Mouse (Mus musculus): Measurements from ENCODE around the gene Tmem217.
A peak's percentile ranks its signal among the peaks of the same experiment; 100 is the strongest.

The Tmem217 gene

DNA sequence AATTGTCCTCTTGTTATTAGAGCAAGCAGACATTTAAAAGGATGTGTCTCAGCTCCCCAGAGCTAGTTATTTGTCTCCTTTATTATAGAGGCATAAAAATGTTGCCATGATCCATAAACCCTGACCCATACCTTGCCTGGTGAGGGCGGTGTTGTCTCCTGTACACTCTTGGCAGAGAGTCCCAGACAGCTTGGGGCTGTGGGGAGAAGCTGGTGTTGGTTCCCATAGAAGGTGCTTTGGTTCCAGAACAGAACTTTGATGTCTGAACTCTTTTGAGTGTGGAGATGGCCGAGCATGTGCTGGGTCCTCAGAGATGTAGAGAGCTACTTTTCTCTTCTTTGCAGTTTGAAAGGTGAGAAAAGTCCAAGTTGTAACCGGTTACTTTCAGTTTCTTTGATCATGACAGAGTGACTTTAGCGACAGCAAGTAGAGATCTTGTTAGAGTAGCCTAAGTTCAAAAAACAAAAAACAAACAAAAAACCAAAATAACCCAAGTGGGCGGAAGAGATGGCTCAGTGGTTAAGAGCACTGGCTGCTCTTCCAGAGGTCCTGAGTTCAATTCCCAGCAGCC lies at the start of gene Tmem217:
Gene Tmem217 (minus strand): TSS at position 224 of the 571 bp plus-strand sequence.
- no peak for DNase-seq (ENCODE audit: low spot score)

DNA sequence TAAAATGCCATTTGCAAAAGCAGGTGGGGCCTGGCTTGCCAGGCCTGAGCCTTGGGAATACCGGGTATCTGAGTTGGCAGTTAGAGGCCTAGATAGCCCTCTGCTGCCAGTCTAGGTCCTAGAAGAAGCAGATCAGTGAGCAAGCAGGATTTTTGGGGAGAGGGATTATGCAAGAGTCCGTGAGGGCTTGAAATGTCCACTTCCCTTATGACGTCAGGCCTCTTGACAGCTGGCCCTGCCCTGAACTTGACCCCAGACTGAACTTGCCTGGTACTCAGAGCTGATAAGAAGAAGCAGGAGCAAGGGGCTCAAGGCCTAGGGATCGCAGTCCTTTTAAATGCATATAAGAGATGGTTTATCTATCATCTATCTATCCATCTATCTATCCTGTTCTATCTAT lies 49.2 kb upstream of the Tmem217 start:
- no peak for DNase-seq (ENCODE audit: low spot score)

DNA sequence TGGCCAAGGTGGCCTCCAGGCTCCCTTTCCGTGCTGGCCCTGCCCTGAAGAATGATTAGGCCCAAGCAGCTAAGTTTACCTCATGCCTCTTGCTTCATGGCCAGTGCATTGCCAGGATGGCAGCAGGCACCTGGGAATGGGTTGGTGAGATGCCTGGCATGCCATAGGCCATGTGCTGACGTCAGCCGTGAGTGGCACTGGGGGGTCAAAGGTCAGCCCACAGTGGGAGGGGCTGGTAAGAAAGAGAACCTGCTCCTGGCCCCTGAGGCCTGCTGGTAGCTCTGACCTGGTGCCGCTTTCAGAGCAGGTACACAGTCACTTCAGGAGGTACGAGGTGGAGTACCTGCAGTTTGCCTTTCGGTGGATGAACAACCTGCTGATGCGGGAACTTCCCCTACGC lies 47.4 kb upstream of the Tmem217 start:
- DNase-seq (ENCODE audit: low spot score): no peak

DNA sequence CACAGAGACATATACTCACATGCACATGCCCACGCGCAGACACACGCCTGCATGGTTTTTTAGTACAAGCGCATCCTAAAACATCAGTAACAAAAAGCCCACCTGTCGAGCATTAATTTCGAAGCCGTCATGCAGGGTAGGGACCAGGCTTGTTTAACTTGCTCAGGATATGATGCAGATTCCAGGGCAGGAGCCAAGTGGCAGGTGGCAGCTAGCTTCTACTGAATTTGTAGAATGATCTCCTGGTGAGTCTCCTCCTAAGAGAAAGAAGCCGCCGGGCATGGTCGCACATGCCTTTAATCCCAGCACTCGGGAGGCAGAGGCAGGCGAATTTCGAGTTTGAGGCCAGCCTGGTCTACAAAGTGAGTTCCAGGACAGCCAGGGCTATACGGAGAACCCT lies 46.9 kb upstream of the Tmem217 start:
- DNase-seq (ENCODE audit: low spot score): no peak

DNA sequence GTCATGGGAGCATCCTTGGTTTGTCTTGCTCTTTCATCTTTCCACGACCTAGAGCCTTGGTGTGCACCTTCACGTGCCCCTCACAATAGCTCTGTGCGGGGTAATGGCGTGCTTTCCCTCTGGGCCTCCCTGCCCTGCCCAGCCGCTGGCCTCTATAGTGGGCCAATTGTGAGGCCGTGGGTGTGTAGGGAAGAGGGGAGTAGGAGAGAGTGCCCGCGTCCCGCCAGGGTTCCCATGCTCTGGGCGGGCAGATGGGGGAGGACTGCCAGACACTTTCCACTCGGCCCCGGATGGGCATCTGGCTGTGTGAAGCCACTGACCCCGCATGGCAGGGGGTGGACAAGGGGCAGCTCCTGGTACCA lies 44.6 kb upstream of the Tmem217 start:
- DNase-seq (ENCODE audit: low spot score): no peak

- no peak for DNase-seq (ENCODE audit: low spot score)
Measured at GRCm38 (mm10) chr17:29595891-29596770, 43.9 kb upstream of the Tmem217 start.

GRCm38 (mm10) chr17:29589221-29589898 lies 37.2 kb upstream of the Tmem217 start:
- DNase-seq (ENCODE audit: low spot score): no peak

DNA sequence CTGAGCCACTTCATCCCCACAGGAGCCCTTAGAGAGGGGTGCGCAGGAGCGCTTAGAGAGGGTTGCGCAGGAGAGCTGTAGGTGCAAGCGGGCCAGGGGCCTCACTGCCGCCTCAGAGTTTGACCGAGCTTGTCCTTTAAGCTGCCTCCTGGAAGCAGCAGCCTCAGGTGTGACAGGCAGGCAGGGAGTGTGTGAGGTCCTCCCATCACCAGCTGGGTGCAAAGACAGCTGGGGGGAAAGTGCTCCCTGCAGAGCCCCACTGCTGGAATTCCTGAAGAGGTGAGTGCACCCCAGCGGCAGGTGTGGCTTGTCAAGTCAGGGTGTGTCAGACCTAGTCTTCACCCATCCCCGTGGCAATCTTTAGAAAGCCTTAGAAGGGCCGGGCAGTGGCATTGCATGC lies 34.7 kb upstream of the Tmem217 start:
- no peak for DNase-seq (ENCODE audit: low spot score)

DNA sequence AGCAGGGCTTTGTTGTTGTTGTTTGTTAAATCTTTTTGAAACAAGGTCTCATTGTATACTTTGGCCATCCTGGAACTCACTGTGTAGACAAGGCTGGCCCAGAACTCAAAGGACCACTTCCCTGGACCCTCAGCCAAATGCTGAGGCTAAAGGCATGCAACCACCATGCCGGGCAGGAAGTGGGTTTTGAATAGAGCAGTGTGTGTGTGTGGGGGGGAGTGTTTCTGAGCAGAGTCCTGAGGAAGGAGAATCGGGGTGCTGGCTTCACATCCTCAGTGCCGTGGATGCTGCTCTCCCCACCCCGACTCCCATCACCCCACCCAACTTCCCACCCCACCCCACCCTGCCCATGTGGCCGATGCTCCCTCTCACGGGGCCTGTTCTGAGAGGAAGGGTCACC lies 33.3 kb upstream of the Tmem217 start:
- DNase-seq (ENCODE audit: low spot score): no peak

DNA sequence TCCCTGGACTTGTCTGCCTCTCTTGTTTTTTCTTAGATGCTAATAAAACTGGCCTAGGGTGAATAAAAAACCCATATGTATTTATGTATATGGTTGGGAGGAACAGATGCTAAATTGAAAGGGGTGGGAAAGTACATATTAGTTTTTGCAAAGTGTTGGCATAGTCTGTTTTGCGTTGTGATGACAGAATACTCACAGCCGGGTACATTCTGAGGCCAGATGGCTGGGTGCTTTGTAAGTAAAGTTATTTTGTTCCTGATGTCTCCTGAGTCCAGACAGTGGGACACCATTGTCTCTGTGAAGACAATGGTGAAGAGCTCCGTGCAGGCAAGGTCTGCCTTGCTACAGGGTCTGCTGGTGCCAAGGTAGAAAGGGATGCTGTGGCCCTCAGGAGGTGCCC lies 32.6 kb upstream of the Tmem217 start:
- DNase-seq (ENCODE audit: low spot score): no peak

DNA sequence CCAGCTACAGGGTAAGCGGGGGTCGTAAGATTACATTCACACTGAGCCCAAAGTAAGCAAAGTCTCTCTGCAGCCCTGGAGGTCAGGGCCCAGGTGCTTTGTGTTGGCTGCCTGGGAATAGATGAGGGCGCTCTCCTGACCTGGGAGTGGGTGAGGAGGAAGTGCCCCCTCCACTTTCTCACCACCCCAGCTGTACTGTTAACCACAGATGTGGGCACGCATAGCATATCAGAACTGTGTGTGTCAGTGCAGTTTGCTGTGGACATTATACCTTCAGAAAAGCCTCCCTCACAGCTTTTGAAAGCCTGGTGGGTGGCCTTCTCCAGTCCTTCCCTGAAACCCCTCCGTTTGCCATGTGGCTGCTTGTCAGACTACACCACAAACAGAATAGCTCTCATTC lies 32.1 kb upstream of the Tmem217 start:
- no peak for DNase-seq (ENCODE audit: low spot score)

DNA sequence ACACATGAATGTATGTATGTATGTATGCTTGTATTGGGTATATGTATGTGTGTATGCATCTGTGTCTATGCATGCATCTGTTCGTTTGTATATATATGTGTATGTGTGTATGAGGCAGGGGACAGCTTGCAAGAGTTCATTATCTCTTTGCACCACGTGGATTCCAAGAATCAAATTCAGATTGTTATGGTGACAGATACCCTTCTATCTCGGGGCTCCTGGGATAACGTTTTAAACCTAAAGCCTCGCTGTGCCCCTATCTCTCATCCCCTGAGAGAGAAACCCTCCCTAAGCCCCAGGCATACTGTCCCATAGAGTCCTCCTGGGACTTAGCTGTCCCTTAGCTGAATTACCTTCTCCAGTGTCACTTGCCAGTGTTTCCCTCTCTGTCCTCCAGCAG lies 31.4 kb upstream of the Tmem217 start:
- no peak for DNase-seq (ENCODE audit: low spot score)

DNA sequence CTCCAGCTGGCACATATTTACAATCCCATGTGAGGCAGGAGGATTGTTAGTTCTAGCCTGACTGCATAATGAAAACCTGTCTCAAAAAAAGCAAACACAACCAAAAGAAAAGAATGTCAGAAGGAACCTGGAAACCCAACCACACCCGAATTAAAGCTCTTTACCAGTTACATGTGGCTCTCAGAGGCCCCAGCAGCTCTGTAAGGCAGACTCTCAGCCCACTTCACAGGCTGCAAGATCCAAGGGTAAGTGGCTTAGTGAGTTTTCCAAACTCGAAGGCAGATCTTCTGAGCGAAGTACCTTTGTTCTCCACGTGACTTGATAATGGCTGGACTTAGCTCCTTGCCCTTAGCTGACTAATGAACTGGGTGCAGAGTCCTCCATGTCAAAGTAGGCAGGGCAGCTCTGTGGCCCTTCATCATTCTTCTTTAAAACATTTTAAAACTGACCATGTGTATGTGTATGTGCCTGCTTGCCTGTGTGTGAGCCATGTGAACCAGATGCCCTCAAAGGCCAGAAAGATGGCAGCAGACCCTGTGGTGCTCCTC lies 27.5 kb upstream of the Tmem217 start:
- no peak for DNase-seq (ENCODE audit: low spot score)

DNA sequence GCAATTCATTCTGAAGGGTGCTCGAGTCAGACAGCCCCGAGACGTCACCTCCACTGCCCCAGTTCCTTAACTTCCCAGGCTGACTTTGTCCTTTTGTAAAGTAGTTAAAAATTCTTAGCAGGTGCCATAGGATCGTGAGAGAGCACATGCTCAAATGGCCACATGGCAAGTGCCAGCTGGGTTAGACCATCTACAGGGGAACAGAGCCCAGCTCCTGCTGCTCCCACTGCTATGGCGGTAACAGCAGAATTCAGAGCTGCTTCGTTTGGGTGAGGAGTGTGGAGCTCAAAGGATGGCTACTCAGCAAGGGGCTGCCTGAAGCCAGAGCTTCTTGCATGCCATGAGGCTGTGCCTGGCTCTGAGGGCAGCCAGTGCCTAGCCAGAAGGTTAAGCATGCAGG lies 17.6 kb upstream of the Tmem217 start:
- DNase-seq (ENCODE audit: low spot score): no peak

DNA sequence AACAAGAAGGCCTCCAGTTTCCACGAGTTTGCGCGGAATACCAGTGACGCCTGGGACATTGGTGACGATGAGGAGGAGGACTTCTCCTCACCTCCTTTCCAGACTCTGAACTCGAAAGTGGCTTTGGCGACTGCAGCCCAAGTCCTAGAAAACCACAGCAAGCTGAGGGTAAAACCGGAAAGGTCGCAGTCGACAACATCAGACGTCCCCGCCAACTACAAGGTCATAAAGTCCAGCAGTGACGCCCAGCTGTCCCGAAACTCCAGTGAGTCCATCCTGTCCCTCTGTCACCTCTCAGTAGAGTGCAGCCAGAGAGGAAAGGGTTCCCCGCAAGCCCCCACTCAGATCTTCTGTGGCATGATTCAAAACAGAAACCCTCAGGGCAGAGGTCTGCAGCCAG lies 16.2 kb upstream of the Tmem217 start:
- no peak for DNase-seq (ENCODE audit: low spot score)

DNA sequence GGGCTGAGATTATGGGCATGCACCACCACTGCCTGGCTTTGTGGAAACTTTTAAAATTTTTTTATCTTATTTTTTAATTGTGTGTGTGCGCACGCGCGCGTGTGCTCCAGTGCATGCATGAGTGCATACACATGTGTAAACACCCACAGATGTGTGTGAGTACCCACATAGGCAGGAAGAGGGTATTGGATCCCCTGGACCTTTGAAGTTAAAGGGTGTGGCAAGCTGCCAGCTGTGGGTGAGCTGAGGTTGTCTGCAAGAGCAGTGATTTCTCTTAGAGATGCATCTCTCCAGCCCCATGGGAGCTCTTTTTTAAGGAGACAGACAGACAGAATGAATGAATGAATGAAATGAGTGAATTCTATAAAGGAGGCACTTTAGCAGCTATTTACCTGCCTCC lies 13.3 kb upstream of the Tmem217 start:
- no peak for DNase-seq (ENCODE audit: low spot score)

GRCm38 (mm10) chr17:29558476-29558875 lies 6.3 kb upstream of the Tmem217 start:
- DNase-seq (ENCODE audit: low spot score): no peak

GRCm38 (mm10) chr17:29556893-29557292 lies 4.7 kb upstream of the Tmem217 start:
- DNase-seq (ENCODE audit: low spot score): no peak

DNA sequence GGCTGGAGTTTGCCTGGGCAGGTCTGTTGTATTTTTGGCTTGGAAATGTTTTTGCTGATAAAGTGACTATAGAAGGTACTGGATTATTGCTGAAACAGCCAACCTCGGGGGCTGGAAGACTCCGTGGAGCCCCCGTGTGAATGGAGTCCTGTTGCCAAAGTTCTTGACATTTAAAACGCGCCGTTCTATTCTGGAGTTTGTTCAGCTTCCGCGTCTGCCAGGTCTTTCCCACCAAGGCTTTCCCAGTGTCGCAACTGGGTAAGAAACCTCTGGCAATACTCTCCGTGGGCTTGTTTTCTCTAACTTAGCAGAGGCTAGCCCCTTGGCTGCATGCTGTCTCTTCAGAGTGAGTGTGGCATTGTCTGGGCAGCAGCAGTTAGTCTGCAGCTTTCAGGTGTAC lies 4.3 kb upstream of the Tmem217 start:
- no peak for DNase-seq (ENCODE audit: low spot score)

GRCm38 (mm10) chr17:29554176-29554575 lies 2.0 kb upstream of the Tmem217 start:
- no peak for DNase-seq (ENCODE audit: low spot score)

GRCm38 (mm10) chr17:29551019-29551418 lies 1.2 kb downstream of the Tmem217 start:
- DNase-seq (ENCODE audit: low spot score): no peak

GRCm38 (mm10) chr17:29549543-29550428 lies 2.4 kb downstream of the Tmem217 start, which contains the start of the genes Gm17657 and Tbc1d22b:
TSS of gene Gm17657 (minus strand) at chr17:29549638.
TSS of gene Tbc1d22b (plus strand) at chr17:29549785.
- DNase-seq (ENCODE audit: low spot score): peak; percentile 88
